Mouse (Mus musculus) right cerebral cortex, adult 18-20 months (tissue): ENCODE results near the gene Jazf1.

ENCODE experiments used
- DNase-seq: peaks from one replicate; pipeline ENCODE4 v3.0.0; 2022; ENCODE audit warnings: mixed read lengths

Jazf1 gene

DNA sequence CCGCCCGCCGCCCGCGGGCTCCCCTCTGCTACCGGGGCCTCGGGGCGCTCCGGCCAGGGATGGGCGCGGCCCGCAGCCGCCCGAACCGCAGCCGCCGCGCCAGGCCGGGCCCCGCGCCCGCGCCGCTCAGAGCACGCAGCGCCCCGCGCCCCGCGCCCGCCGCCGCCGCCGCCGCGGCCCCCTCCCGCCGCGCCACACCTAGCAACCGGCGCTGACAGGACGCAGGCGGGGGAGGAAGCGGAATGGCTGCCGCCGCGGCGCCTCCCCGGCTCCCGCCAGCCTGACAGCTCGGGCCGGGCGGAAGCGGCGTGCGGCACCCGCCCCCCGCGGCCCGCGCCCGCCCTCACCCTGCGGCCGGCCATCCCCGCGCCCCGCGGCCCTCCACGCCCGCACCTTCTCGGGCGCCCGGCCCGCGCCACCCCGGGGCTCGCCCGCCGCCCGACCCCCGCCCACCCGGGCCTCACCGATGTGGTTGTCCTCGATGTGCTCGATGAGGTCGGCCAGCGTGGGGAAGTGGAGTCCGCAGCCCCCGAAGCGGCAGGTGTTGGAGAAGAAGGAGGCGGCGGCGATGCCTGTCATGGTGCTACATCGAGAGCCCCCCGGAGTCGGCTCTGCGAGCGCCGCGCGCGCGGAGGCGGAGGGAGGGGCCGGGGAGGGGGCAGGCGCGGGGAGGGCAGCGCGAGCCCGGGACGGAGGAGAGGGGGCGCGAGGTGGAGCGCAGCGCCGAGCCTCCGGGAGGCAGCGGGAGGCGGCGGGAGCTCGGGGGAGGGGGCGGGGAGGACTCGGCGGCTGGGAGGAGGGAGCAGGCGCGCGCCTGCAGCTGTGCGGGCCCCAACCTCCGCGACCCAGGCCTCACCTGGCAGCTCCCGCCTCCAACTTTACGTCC is at the start of gene Jazf1:
TSS of gene Jazf1 (minus strand) at position 643 of the 886 bp plus-strand sequence.
- DNase-seq: peak; percentile 65

DNA sequence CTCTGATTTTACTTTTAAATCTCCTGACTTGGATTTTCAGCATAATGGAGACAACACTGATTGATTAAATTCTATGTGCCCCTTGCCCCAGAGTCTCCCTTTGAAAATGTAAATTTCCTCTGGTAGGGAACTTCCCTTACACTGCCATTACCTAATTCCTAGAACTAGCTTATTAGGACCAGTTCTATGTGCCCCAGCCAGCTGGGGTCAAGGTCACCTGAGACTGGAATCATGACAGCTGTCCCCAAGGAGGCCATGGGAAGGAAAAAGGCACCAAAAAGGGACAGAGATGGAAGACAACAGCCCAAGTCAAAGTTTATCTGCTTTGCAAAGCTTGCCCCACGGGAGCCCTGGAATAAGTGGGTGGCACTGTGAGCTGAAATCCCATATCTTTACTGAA is 49.4 kb upstream of the Jazf1 start:
- DNase-seq: no peak

DNA sequence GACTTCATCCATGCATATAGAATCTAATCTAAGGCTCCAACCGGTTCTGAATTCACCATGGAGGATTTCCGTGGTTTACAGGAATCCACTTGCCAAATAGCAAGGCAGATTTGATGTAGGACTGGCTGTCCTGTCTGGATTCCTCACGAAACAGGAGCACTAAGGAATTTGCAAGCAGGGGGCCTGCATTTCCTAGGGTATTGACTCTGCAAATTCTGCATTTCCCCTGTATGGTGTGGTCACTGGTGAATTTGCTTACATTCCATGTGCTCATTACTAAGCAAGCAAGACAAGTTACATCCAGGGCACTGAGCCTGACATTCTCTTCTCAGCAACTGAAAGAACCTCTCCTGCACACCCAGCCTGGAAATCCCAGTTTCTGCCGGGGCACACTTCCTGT is 18.4 kb upstream of the Jazf1 start:
- no peak for DNase-seq

- peak; percentile 38 for DNase-seq
Observed at GRCm38 (mm10) chr6:53081241-53081640, 12.8 kb upstream of the Jazf1 start.

- DNase-seq: no peak
Observed at GRCm38 (mm10) chr6:53078671-53079070, 10.2 kb upstream of the Jazf1 start.

- no peak for DNase-seq
Observed at GRCm38 (mm10) chr6:53071732-53072131, 3.3 kb upstream of the Jazf1 start.

GRCm38 (mm10) chr6:53069976-53070575 is 1.6 kb upstream of the Jazf1 start:
- DNase-seq: no peak

DNA sequence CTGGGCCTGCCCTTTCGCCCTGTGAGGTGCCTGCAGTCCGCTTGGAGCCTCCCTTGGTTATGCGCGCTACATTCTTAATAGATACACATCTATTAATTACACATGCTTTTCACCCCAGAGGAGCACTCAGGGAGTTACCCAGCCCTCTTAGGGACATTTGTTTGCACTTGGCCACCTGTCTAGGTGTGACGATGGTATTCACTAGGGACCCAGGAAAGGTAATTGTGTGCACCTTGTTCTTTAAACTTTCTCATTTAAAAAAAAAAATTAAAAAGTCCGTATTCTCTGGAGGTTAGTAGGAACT is 396 bp upstream of the Jazf1 start:
- DNase-seq: no peak

DNA sequence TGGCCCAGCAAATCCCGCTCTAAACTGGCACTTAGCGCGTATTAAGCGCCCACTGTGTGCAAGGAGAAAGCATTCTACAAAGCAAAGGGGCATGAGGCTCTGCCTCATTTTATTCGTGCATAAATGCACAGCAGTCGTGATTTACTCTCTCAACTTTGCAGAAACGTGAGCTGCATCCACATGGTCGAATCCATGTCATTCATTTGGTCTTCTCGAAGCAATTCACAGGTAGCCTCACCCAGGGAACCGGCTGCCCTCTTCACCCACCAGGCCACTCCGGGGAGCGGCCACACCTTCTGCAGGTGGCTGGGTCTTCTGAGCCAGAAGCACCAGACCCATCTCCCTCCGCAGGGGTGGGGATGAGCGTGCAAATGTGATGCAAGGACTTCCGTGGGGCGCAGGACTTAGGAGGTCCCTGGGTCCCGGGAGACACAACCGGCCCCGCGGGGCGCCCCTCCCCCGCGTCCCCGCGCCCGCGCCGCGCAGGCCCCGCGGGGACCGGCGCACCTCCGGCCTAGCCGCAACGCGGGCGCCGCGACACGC is 914 bp downstream of the Jazf1 start:
- DNase-seq: peak; percentile 23

GRCm38 (mm10) chr6:53066978-53067377 is 1.5 kb downstream of the Jazf1 start:
- DNase-seq: no peak

GRCm38 (mm10) chr6:53064070-53064469 is 4.4 kb downstream of the Jazf1 start:
- no peak for DNase-seq

- no peak for DNase-seq
Observed at GRCm38 (mm10) chr6:53054909-53055308, 13.5 kb downstream of the Jazf1 start.

- DNase-seq: no peak
Observed at GRCm38 (mm10) chr6:53045501-53045900, 22.9 kb downstream of the Jazf1 start.

DNA sequence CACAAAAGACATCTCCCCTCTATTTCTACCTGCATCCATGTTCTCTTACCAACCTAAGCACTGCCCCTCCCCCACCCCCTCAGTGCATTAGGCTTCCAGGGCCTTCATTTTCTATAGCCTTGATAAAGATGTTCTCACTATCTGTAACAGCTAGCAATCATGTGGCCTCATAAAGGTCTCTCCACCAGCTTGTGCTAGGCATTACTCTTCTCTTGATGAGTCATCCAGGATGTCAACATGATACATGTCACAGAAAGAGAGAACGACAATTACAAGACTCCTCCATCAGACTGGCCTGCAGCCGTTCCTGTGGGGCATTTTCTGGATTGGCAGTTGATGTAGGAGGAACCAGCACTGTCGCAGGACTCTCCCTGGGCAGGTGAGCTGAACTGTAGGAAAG is 30.3 kb downstream of the Jazf1 start:
- no peak for DNase-seq

GRCm38 (mm10) chr6:53034362-53035011 is 33.9 kb downstream of the Jazf1 start:
- DNase-seq: no peak

- no peak for DNase-seq
Observed at GRCm38 (mm10) chr6:53032730-53033484, 35.5 kb downstream of the Jazf1 start.

- DNase-seq: peak; percentile 12
Observed at GRCm38 (mm10) chr6:53022069-53022468, 46.4 kb downstream of the Jazf1 start.

DNA sequence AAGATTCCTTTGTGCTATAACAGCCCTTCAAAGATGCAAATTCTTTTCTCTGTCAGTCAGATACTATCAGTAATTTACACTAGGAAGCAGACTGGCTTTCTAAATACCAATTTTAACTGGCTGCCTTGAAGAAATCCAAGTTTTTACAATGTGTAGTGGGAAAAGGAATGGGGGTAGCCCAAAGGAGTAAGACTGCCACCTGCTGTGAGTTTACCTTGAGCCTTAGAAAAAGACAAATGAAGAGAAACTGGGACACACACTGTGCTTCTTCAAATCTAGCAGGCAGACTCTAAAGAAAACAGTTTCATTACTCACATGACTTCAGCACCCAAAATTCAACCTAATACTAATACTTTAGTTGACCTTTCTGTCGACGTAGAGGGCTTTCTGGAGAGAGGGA is 47.4 kb downstream of the Jazf1 start:
- DNase-seq: no peak

GRCm38 (mm10) chr6:53017357-53018205 is 50.9 kb downstream of the Jazf1 start:
- DNase-seq: no peak

GRCm38 (mm10) chr6:53014460-53015455 is 53.7 kb downstream of the Jazf1 start:
- DNase-seq: no peak

- DNase-seq: no peak
Observed at GRCm38 (mm10) chr6:53010286-53010685, 58.1 kb downstream of the Jazf1 start.
